9 mouse cellular contexts compared by ENCODE assay signal in genomic region chr1:36920154-36920716, GRCm38 (mm10). TPM values are rescaled to one million over a fixed set of nuclear protein-coding genes. Genes with fewer than 3 reads are reported as not detected.
DNase-seq lines count a peak whose midpoint lies in the region; ATAC-seq and TF ChIP-seq lines count a peak whose summit lies in the region.
"Had no signal": no experiment of that assay in that cellular context is flagged by ENCODE, and none has a peak within 500 bp of the region (broad histone marks: within the 10 kb centered on the region; RNA-seq: fewer than 3 reads in every experiment).

No protein-coding gene starts in this region.

- no peak for TF ChIP-seq POLR2A in CH12.LX (IDR thresholded peaks at IDR 0.05; ENCODE audit: low read depth, low read length)

- in situ Hi-C loops in CH12.LX (cut with MboI; ENCODE audit: low pct_ligation_motif_present, low pct_unique_long_range_greater_than_20kb, low sequenced_read_pairs): loop anchor here (25.0 kb wide), 1 partner anchor 317 kb away; no protein-coding TSS in a partner anchor

- dilution Hi-C loops in CH12.LX (cut with MboI; ENCODE audit: extremely low pct_ligation_motif_present, extremely low pct_unique_long_range_greater_than_20kb, low sequenced_read_pairs): no loop called here

- no peak overlapping the region for H3K27ac ChIP-seq in CH12.LX (ENCODE audit: insufficient read depth, low read depth)
- H3K27ac ChIP-seq in heart, embryonic 15.5 days: peak overlapping the region; percentile 82

- peak; percentile 28 to 52 for DNase-seq in frontal cortex, postnatal 36 days (ENCODE audit: low spot score in 2 of 2)
- DNase-seq in frontal cortex, postnatal 14 days (ENCODE audit: low spot score in 2 of 2): no peak
- DNase-seq in CH12.LX (ENCODE audit: extremely low read depth): no peak
- peak; percentile 55 to 58 for DNase-seq in cerebellum, postnatal 25 days
- peak; percentile 74 to 85 for DNase-seq in kidney, postnatal 25 days
- peak; percentile 92 for DNase-seq in lung, postnatal 36 days
- DNase-seq in thymus, postnatal 0 days (ENCODE audit: low spot score): peak; percentile 60

- H3K4me2 ChIP-seq in CH12.LX (ENCODE audit: insufficient read depth, low read depth, poor library complexity, severe bottlenecking): no peak overlapping the region
- H3K4me2 ChIP-seq in heart, embryonic 15.5 days: peak overlapping the region; percentile 1

- no peak overlapping the region for H3K4me3 ChIP-seq in CH12.LX (replicated peaks in 1 of 3; ENCODE audit: low read depth in 2 of 3, low read length in 2 of 3, poor library complexity in 1 of 3)
- H3K4me3 ChIP-seq in heart, embryonic 15.5 days: no peak overlapping the region

- no peaks in the 10 kb centered on the region for H3K27me3 ChIP-seq in CH12.LX (replicated peaks)
- no peaks in the 10 kb centered on the region for H3K27me3 ChIP-seq in heart, embryonic 15.5 days
- H3K27me3 ChIP-seq: Patski had no signal

- no peak overlapping the region for H3K9ac ChIP-seq in CH12.LX (ENCODE audit: insufficient read depth, low read depth)
- no peak overlapping the region for H3K9ac ChIP-seq in heart, embryonic 15.5 days

- no peak for TF ChIP-seq CTCF in CH12.LX (conservative IDR thresholded peaks at IDR 0.05 in 1 of 2, IDR thresholded peaks at IDR 0.05 in 1 of 2; ENCODE audit: low read depth in 2 of 2, low read length in 2 of 2)

- H3K79me2 ChIP-seq in CH12.LX (replicated peaks; ENCODE audit: control insufficient read depth, extremely low read depth, insufficient read depth, poor library complexity, severe bottlenecking): peaks cover 19% of the 10 kb centered on the region

- H3K36me3 ChIP-seq in CH12.LX (replicated peaks in 1 of 2; ENCODE audit: control insufficient read depth in 1 of 2, insufficient read depth in 1 of 2, low read length in 1 of 2): peaks cover 0 to 35% of the 10 kb centered on the region in 2 experiments
- no peaks in the 10 kb centered on the region for H3K36me3 ChIP-seq in heart, embryonic 15.5 days

- ATAC-seq in heart, embryonic 15.5 days (replicated peaks; ENCODE audit: insufficient number of reproducible peaks, insufficient read depth, low FRiP score, low read depth): peak; percentile 79
- ATAC-seq: Patski had no signal

- 3% methylated on average over 3 of the region's 3 CpGs for WGBS in heart, embryonic 15.5 days

- no peak for TF ChIP-seq RAD21 in CH12.LX (IDR thresholded peaks at IDR 0.05; ENCODE audit: low read depth, low read length)

- peaks cover 0 to 81% of the 10 kb centered on the region in 2 experiments; a peak in 2 of 4 replicates for H3K4me1 ChIP-seq in CH12.LX (ENCODE audit: control insufficient read depth in 1 of 2, insufficient read depth in 2 of 2)
- peaks cover 62% of the 10 kb centered on the region for H3K4me1 ChIP-seq in heart, embryonic 15.5 days (replicated peaks)

- H3K9me3 ChIP-seq in CH12.LX (replicated peaks; ENCODE audit: low read length): no peaks in the 10 kb centered on the region
- no peaks in the 10 kb centered on the region for H3K9me3 ChIP-seq in heart, embryonic 15.5 days (replicated peaks)

- 0 out of 2 replicates have a peak, but pooled peaks have one; percentile 9 for TF ChIP-seq EP300 in CH12.LX (IDR thresholded peaks at IDR 0.05; ENCODE audit: low read length)

TF ChIP-seq in CH12.LX, 34 proteins besides CTCF, POLR2A, EP300 and RAD21:
- TF ChIP-seq ZC3H11A (IDR thresholded peaks at IDR 0.05; ENCODE audit: low read depth, low read length) (no peak), ZKSCAN1 (IDR thresholded peaks at IDR 0.05; ENCODE audit: borderline replicate concordance, low read depth, low read length) (no peak), UBTF (IDR thresholded peaks at IDR 0.05; ENCODE audit: low read depth, low read length) (no peak), ETS1 (conservative IDR thresholded peaks at IDR 0.05; ENCODE audit: low read depth, low read length) (no peak), JUN (IDR thresholded peaks at IDR 0.05; ENCODE audit: insufficient read depth, low read depth, low read length) (no peak), BHLHE40 (IDR thresholded peaks at IDR 0.05; ENCODE audit: low read depth, low read length) (no peak), PAX5 (IDR thresholded peaks at IDR 0.05; ENCODE audit: low read length) (no peak), MEF2A (IDR thresholded peaks at IDR 0.05; ENCODE audit: borderline replicate concordance, low read depth, low read length) (no peak), SMC3 (IDR thresholded peaks at IDR 0.05; ENCODE audit: low read depth, low read length) (no peak), HCFC1 (IDR thresholded peaks at IDR 0.05; ENCODE audit: low read depth, low read length) (no peak), JUND (conservative IDR thresholded peaks at IDR 0.05; ENCODE audit: low read depth, low read length) (no peak), KAT2A (IDR thresholded peaks at IDR 0.05; ENCODE audit: insufficient replicate concordance, low read length) (no peak), GABPA (IDR thresholded peaks at IDR 0.05; ENCODE audit: insufficient replicate concordance, low read depth, low read length) (no peak), MAFK (IDR thresholded peaks at IDR 0.05; ENCODE audit: insufficient replicate concordance, low read length) (no peak)

RNA-seq across cellular contexts. Expression of gene Tmem131, which starts 23.2 kb away (rescaled TPM):
- total RNA-seq in CH12.LX (2012; rRNA removed) (10.1 and 11.5 TPM in 2 replicates), CH12.LX (2014; rRNA removed) (8.3 and 9.7 TPM in 2 replicates)
- polyA plus RNA-seq in CH12.LX (2012; ENCODE audit: insufficient read length, low read depth): 31.0 and 39.9 TPM in 2 replicates
- 6.2 and 8.6 TPM in 2 replicates for polyA plus RNA-seq in heart, embryonic 15.5 days (2015; fragmentation: Nextera tagmentation; extraction: Ambion mirVana)
- polyA plus RNA-seq in thymus, postnatal 0 days (2015; fragmentation: Nextera tagmentation; extraction: Ambion mirVana): 13.6 and 15.2 TPM in 2 replicates

Comparison
In these comparisons a context has a peak if more than half of its experiments do, and no peak if none do; other contexts are left out.
1. DNase-seq: peak in frontal cortex, postnatal 36 days (2 of 2), cerebellum, postnatal 25 days (2 of 2), kidney, postnatal 25 days (2 of 2), lung, postnatal 36 days (single experiment) and thymus, postnatal 0 days (single experiment); none in frontal cortex, postnatal 14 days (0 of 2) and CH12.LX (single experiment).